Mouse (Mus musculus): ENCODE results near the gene Best1. TPM values are rescaled to one million over a fixed set of nuclear protein-coding genes. Genes with fewer than 3 reads are reported as not detected.

The Best1 gene
- polyA plus RNA-seq, 2 experiments = 0.08 to 0.09 TPM

DNA sequence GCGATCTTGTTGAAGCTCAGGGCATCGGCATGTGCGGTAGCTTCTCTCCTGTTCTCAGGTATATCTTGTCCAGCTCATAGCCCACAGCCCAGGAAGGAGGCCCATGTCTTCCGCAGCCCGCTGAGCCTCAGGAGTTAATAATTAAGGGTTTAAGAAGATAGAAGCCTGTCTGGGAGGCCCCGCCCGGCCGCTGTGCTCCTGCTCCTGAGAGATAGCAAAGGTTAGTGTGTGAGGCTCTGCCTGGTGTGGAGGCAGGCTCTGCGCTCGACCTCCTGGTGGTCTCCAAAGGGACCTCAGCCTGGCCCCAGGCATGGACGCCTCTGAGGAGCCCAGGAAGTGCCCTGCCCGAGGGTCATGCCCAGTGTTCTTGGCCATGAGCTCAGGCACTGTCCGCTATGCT is 13.4 kb upstream of the Best1 start:
- TF ChIP-seq CTCF (IDR thresholded peaks at IDR 0.05; ENCODE audit: low read depth) (peak; percentile 67), EP300 (IDR thresholded peaks at IDR 0.05; ENCODE audit: low read depth) (peak; percentile 89)
- DNase-seq (ENCODE audit: low read depth in 3 of 3, low spot score in 3 of 3) (peak; percentile 89 to 90 (median 89)), ATAC-seq (ENCODE audit: insufficient read depth) (peak; percentile 78)
- Histone ChIP-seq H3K9ac (replicated peaks) (peak overlapping the region; percentile 100), H3K4me1 (replicated peaks; ENCODE audit: control insufficient read depth in 2 of 2, insufficient read depth in 2 of 2, low read length in 1 of 2) (peaks cover 36 to 59% of the 10 kb centered on the region in 2 experiments), H3K27me3 (ENCODE audit: control insufficient read depth, insufficient read depth, low read length) (no peaks in the 10 kb centered on the region), H3K4me3 (ENCODE audit: insufficient read depth in 1 of 2, low read depth in 2 of 2, low read length in 2 of 2) (peak overlapping the region; percentile 81 to 96), H3K9me3 (ENCODE audit: control insufficient read depth, low read length) (no peaks in the 10 kb centered on the region), H3K4me2 (ENCODE audit: low read depth) (peak overlapping the region; percentile 100), H3K27ac (peak overlapping the region; percentile 99), H3K36me3 (replicated peaks; ENCODE audit: control insufficient read depth, insufficient read depth, low read depth) (peaks cover 17% of the 10 kb centered on the region)
- WGBS (ENCODE audit: insufficient replicate concordance) = 8% methylated on average over 13 of the region's 13 CpGs

DNA sequence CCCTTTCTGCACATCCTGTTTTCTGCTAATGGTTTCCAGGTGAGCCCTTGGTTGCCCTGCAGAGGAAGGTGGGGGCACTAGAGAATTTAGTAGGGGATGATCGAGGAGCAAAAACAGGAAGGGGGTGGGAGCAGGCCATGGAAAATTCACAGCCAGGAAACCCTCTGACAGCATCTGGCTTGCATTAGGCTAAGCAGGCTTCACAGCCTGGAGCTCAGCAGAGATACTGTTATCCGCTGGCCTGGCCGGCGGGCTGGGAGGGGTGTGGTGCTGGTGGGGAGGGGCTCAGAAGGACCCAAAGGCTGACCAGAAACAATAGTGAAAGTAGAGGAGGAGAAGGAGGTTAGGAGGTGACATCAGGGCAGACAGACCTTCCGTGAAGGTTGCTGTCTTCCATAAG is 12.5 kb upstream of the Best1 start:
- H3K9me3 ChIP-seq (ENCODE audit: control insufficient read depth, low read length) = no peaks in the 10 kb centered on the region
- peak overlapping the region; percentile 100 for H3K4me2 ChIP-seq (ENCODE audit: low read depth)
- no peaks in the 10 kb centered on the region for H3K27me3 ChIP-seq (ENCODE audit: control insufficient read depth, insufficient read depth, low read length)
- peaks cover 32 to 54% of the 10 kb centered on the region in 2 experiments for H3K4me1 ChIP-seq (replicated peaks; ENCODE audit: control insufficient read depth in 2 of 2, insufficient read depth in 2 of 2, low read length in 1 of 2)
- WGBS (ENCODE audit: insufficient replicate concordance) = 23% methylated on average over 5 of the region's 5 CpGs
- peaks cover 8% of the 10 kb centered on the region for H3K36me3 ChIP-seq (replicated peaks; ENCODE audit: control insufficient read depth, insufficient read depth, low read depth)
- ATAC-seq (ENCODE audit: insufficient read depth) (peak; percentile 29), DNase-seq (ENCODE audit: low read depth in 3 of 3, low spot score in 3 of 3) (no peak)
- peak overlapping the region; percentile 99 for H3K27ac ChIP-seq
- peak overlapping the region; percentile 100 for H3K9ac ChIP-seq (replicated peaks)
- peak overlapping the region; percentile 81 to 96 for H3K4me3 ChIP-seq (ENCODE audit: insufficient read depth in 1 of 2, low read depth in 2 of 2, low read length in 2 of 2)
- TF ChIP-seq CTCF (IDR thresholded peaks at IDR 0.05; ENCODE audit: low read depth) (no peak), EP300 (IDR thresholded peaks at IDR 0.05; ENCODE audit: low read depth) (no peak; the same call in 1 of the 2 replicates)

DNA sequence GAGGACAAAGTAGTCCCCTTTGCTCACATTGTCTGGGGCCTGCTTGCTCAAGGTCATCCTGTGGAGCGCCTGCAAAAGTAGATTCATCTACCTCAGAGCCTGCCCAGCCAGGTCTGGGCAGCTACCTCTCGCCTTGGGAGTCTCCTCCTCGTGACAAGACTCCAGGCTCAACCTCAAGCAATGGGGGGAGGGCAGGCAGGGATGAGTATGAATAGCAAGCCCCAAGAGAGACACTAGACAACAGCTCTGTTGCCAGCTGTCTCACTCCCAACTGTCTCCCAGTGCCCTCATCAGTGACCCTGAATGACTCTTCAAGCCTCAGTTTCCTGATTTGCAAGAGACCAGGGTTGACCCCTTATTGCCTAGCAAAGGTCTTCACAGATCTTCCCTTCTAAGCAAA is 11.9 kb upstream of the Best1 start:
- Histone ChIP-seq H3K27me3 (ENCODE audit: control insufficient read depth, insufficient read depth, low read length) (no peaks in the 10 kb centered on the region), H3K9me3 (ENCODE audit: control insufficient read depth, low read length) (no peaks in the 10 kb centered on the region), H3K4me2 (ENCODE audit: low read depth) (peak overlapping the region; percentile 100), H3K4me3 (ENCODE audit: insufficient read depth in 1 of 2, low read depth in 2 of 2, low read length in 2 of 2) (peak overlapping the region in 1 of 2 experiments; percentile 12; a peak in 1 of 4 replicates), H3K27ac (peak overlapping the region; percentile 99), H3K36me3 (replicated peaks; ENCODE audit: control insufficient read depth, insufficient read depth, low read depth) (peaks cover 2% of the 10 kb centered on the region), H3K9ac (replicated peaks) (peak overlapping the region; percentile 100), H3K4me1 (replicated peaks; ENCODE audit: control insufficient read depth in 2 of 2, insufficient read depth in 2 of 2, low read length in 1 of 2) (peaks cover 26 to 49% of the 10 kb centered on the region in 2 experiments)
- ATAC-seq (ENCODE audit: insufficient read depth) (no peak), DNase-seq (ENCODE audit: low read depth in 3 of 3, low spot score in 3 of 3) (no peak)
- no peak for TF ChIP-seq EP300 (IDR thresholded peaks at IDR 0.05; ENCODE audit: low read depth)
- no peak for TF ChIP-seq CTCF (IDR thresholded peaks at IDR 0.05; ENCODE audit: low read depth)
- 36% methylated on average over 3 of the region's 3 CpGs for WGBS (ENCODE audit: insufficient replicate concordance)

DNA sequence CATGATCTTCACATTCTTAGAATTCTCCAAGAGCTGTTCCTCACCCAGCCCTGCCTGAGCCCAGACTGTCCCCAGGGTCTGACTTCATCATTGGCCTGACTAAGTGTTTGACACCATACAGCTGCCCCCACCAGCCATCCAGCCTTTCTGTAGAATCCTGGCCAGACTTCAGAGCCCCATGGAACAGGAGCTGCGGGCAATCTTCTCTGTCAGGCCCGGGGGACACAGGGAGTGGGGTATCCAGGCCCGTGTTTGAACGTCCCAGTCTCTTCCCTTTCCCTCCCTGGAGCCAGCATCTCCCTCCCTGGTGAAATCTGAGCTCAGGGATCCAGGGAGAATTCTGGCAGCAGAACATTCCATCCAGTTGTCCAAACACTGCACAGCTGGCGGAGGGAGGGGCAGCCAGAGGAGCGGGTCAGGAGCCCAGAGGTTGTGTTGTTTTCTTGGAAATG is 11.4 kb upstream of the Best1 start:
- Histone ChIP-seq H3K9ac (replicated peaks) (peak overlapping the region; percentile 100), H3K4me1 (replicated peaks; ENCODE audit: control insufficient read depth in 2 of 2, insufficient read depth in 2 of 2, low read length in 1 of 2) (peaks cover 25 to 48% of the 10 kb centered on the region in 2 experiments), H3K9me3 (ENCODE audit: control insufficient read depth, low read length) (no peaks in the 10 kb centered on the region), H3K36me3 (replicated peaks; ENCODE audit: control insufficient read depth, insufficient read depth, low read depth) (no peaks in the 10 kb centered on the region; the same call in 1 of the 2 replicates), H3K4me3 (ENCODE audit: insufficient read depth in 1 of 2, low read depth in 2 of 2, low read length in 2 of 2) (no peak overlapping the region), H3K27ac (peak overlapping the region; percentile 99), H3K4me2 (ENCODE audit: low read depth) (peak overlapping the region; percentile 100), H3K27me3 (ENCODE audit: control insufficient read depth, insufficient read depth, low read length) (no peaks in the 10 kb centered on the region)
- TF ChIP-seq CTCF (IDR thresholded peaks at IDR 0.05; ENCODE audit: low read depth) (no peak), EP300 (IDR thresholded peaks at IDR 0.05; ENCODE audit: low read depth) (no peak)
- WGBS (ENCODE audit: insufficient replicate concordance) = 68% methylated on average over 6 of the region's 6 CpGs
- DNase-seq (ENCODE audit: low read depth in 3 of 3, low spot score in 3 of 3) (no peak), ATAC-seq (ENCODE audit: insufficient read depth) (no peak)

DNA sequence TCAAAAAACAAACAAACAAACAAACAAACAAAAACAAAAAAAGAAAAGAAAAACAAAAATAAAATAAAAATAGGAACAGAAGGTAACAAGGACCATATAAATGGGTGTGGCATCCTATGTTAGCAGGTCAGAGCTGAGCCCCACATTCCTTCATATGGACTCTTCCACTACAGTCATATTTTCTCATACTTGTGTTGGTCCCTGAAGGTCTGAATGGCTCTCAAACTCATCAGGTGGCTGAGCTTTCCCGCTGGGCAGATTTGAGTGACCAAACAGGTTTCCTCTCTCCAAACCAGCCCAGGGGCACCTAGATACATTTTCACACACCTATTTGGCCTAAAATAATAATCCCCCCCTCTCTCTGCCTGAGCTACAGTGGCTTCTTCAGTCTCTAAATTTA is 10.0 kb upstream of the Best1 start:
- Histone ChIP-seq H3K4me2 (ENCODE audit: low read depth) (no peak overlapping the region), H3K27me3 (ENCODE audit: control insufficient read depth, insufficient read depth, low read length) (no peaks in the 10 kb centered on the region), H3K4me3 (ENCODE audit: insufficient read depth in 1 of 2, low read depth in 2 of 2, low read length in 2 of 2) (no peak overlapping the region), H3K36me3 (replicated peaks; ENCODE audit: control insufficient read depth, insufficient read depth, low read depth) (no peaks in the 10 kb centered on the region; the same call in 1 of the 2 replicates), H3K9me3 (ENCODE audit: control insufficient read depth, low read length) (no peaks in the 10 kb centered on the region), H3K27ac (no peak overlapping the region), H3K4me1 (replicated peaks; ENCODE audit: control insufficient read depth in 2 of 2, insufficient read depth in 2 of 2, low read length in 1 of 2) (peaks cover 25 to 34% of the 10 kb centered on the region in 2 experiments), H3K9ac (replicated peaks) (no peak overlapping the region)
- ATAC-seq (ENCODE audit: insufficient read depth) (no peak), DNase-seq (ENCODE audit: low read depth in 3 of 3, low spot score in 3 of 3) (no peak)
- TF ChIP-seq EP300 (IDR thresholded peaks at IDR 0.05; ENCODE audit: low read depth) = no peak
- no peak for TF ChIP-seq CTCF (IDR thresholded peaks at IDR 0.05; ENCODE audit: low read depth)
- WGBS (ENCODE audit: insufficient replicate concordance) = 48% methylated on average over 1 of the region's 1 CpGs

All from liver, embryonic 14.5 days (tissue).